In the genomic region with DNA sequence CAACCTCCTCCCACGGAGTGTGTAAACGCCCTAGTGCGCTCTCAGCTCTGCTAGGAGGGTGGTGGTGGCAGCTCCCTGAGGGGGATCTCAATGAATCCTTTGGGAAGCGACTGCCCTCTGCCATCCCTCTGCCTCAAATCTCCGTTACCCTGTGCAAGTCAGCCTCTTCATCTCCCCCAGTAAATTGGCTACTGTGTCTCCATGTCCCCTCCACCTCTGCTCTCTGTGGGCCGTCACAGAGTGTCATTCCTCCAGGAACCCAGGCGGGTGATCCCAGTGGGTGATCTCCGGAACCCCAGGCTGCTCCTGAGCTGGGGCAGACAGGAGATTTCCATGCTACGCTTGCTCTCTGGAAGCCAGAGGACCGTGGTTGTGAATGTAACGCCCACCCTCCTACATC, we compare ENCODE assay signal across 14 mouse cellular contexts. TPM values are rescaled to one million over a fixed set of nuclear protein-coding genes. Genes with fewer than 3 reads are reported as not detected.
DNase-seq lines count a peak whose midpoint lies in the region; ATAC-seq and TF ChIP-seq lines count a peak whose summit lies in the region.
"Had no signal": no experiment of that assay in that cellular context is flagged by ENCODE, and none has a peak within 500 bp of the region (broad histone marks: within the 10 kb centered on the region; RNA-seq: fewer than 3 reads in every experiment).

No protein-coding gene starts in this region.

- no peak for DNase-seq in heart, adult 9 months (ENCODE audit: low spot score in 2 of 2)
- DNase-seq in liver, embryonic 11.5 days (ENCODE audit: low spot score) = no peak
- no peak for DNase-seq in liver
- peak; percentile 20 for DNase-seq in induced T-regulatory cell, adult 2 months (ENCODE audit: low read depth)
- DNase-seq in thymus, adult 2 months = no peak
- no peak for DNase-seq in frontal cortex, postnatal 14 days (ENCODE audit: low spot score in 2 of 2)
- DNase-seq: kidney, postnatal 36 days had no signal

- ATAC-seq in heart, embryonic 12.5 days (ENCODE audit: insufficient number of reproducible peaks, low FRiP score) = no peak
- no peak for ATAC-seq in liver, embryonic 11.5 days (replicated peaks; ENCODE audit: low FRiP score)
- no peak for ATAC-seq in liver, embryonic 16.5 days (ENCODE audit: low read depth)

- peak overlapping the region; percentile 45 for H3K4me3 ChIP-seq in heart, embryonic 12.5 days
- H3K4me3 ChIP-seq in liver, embryonic 11.5 days (ENCODE audit: low read depth, low read length) = no peak overlapping the region
- H3K4me3 ChIP-seq in liver, embryonic 16.5 days (ENCODE audit: low read depth, low read length) = no peak overlapping the region
- no peak overlapping the region for H3K4me3 ChIP-seq in thymus, adult 2 months (ENCODE audit: control insufficient read depth, insufficient read depth, low read length)
- H3K4me3 ChIP-seq: hindbrain, embryonic 13.5 days; neural tube, embryonic 13.5 days had no signal

- TF ChIP-seq POLR2A in thymus, adult 2 months (IDR thresholded peaks at IDR 0.05; ENCODE audit: control insufficient read depth, extremely low read depth, insufficient read depth, low read length, poor library complexity) = no peak

- H3K9ac ChIP-seq in heart, embryonic 12.5 days = 0 out of 2 replicates have a peak overlapping the region, but pooled peaks have one; percentile 20
- H3K9ac ChIP-seq in liver, embryonic 11.5 days (ENCODE audit: low read depth, low read length) = no peak overlapping the region
- H3K9ac ChIP-seq in liver, embryonic 16.5 days (ENCODE audit: low read depth, low read length) = no peak overlapping the region
- H3K9ac ChIP-seq: hindbrain, embryonic 13.5 days; limb, embryonic 15.5 days had no signal

- H3K36me3 ChIP-seq in heart, embryonic 12.5 days = no peaks in the 10 kb centered on the region
- H3K36me3 ChIP-seq in liver, embryonic 11.5 days (ENCODE audit: control insufficient read depth, insufficient read depth, low read length) = no peaks in the 10 kb centered on the region
- no peaks in the 10 kb centered on the region for H3K36me3 ChIP-seq in liver, embryonic 16.5 days (ENCODE audit: control insufficient read depth, insufficient read depth)
- no peaks in the 10 kb centered on the region for H3K36me3 ChIP-seq in thymus, adult 2 months (ENCODE audit: control insufficient read depth, insufficient read depth, low read length)
- H3K36me3 ChIP-seq: hindbrain, embryonic 13.5 days; limb, embryonic 15.5 days; neural tube, embryonic 13.5 days had no signal

- no peak overlapping the region for H3K27ac ChIP-seq in heart, embryonic 12.5 days (ENCODE audit: poor library complexity, severe bottlenecking)
- no peak overlapping the region for H3K27ac ChIP-seq in liver, embryonic 11.5 days (ENCODE audit: low read depth, low read length)
- H3K27ac ChIP-seq in liver, embryonic 16.5 days (ENCODE audit: low read length) = no peak overlapping the region
- no peak overlapping the region for H3K27ac ChIP-seq in thymus, adult 2 months (ENCODE audit: control insufficient read depth, insufficient read depth, low read length)
- H3K27ac ChIP-seq: hindbrain, embryonic 13.5 days; limb, embryonic 15.5 days; neural tube, embryonic 13.5 days had no signal

- TF ChIP-seq CTCF in thymus, adult 2 months (IDR thresholded peaks at IDR 0.05; ENCODE audit: borderline replicate concordance, control insufficient read depth, extremely low read depth, insufficient read depth, low read length, poor library complexity) = no peak

- H3K9me3 ChIP-seq in heart, embryonic 12.5 days (replicated peaks) = no peaks in the 10 kb centered on the region
- no peaks in the 10 kb centered on the region for H3K9me3 ChIP-seq in liver, embryonic 11.5 days (ENCODE audit: control insufficient read depth, low read length)
- no peaks in the 10 kb centered on the region for H3K9me3 ChIP-seq in liver, embryonic 16.5 days (replicated peaks; ENCODE audit: control insufficient read depth, low read length)
- H3K9me3 ChIP-seq: hindbrain, embryonic 13.5 days; limb, embryonic 15.5 days; neural tube, embryonic 13.5 days had no signal

- H3K4me1 ChIP-seq in heart, embryonic 12.5 days (replicated peaks) = peaks cover 49% of the 10 kb centered on the region
- H3K4me1 ChIP-seq in liver, embryonic 11.5 days (replicated peaks; ENCODE audit: control insufficient read depth, insufficient read depth, low read length) = peaks cover 15% of the 10 kb centered on the region
- peaks cover 14% of the 10 kb centered on the region; the same call in 1 of the 2 replicates for H3K4me1 ChIP-seq in liver, embryonic 16.5 days (ENCODE audit: control insufficient read depth, low read depth, low read length)
- peaks cover 10% of the 10 kb centered on the region for H3K4me1 ChIP-seq in thymus, adult 2 months (replicated peaks; ENCODE audit: control insufficient read depth, insufficient read depth, low read length)

- WGBS in heart, embryonic 12.5 days = 16% methylated on average over 11 of the region's 11 CpGs
- 16% methylated on average over 11 of the region's 11 CpGs for WGBS in liver, embryonic 11.5 days
- 10% methylated on average over 11 of the region's 11 CpGs for WGBS in liver, embryonic 16.5 days (ENCODE audit: insufficient replicate concordance)
- WGBS in thymus, adult 2 months = 24% methylated on average over 11 of the region's 11 CpGs

- peaks cover 51% of the 10 kb centered on the region for H3K27me3 ChIP-seq in heart, embryonic 12.5 days (replicated peaks)
- H3K27me3 ChIP-seq in liver, embryonic 11.5 days (replicated peaks; ENCODE audit: control insufficient read depth, insufficient read depth, low read length) = peaks cover 63% of the 10 kb centered on the region
- peaks cover 62% of the 10 kb centered on the region for H3K27me3 ChIP-seq in liver, embryonic 16.5 days (ENCODE audit: control insufficient read depth, insufficient read depth, low read depth, low read length)
- H3K27me3 ChIP-seq in thymus, adult 2 months (ENCODE audit: control insufficient read depth, insufficient read depth, low read length) = peaks cover 27% of the 10 kb centered on the region

- H3K4me2 ChIP-seq in heart, embryonic 12.5 days = peak overlapping the region; percentile 85
- peak overlapping the region; percentile 58 for H3K4me2 ChIP-seq in liver, embryonic 11.5 days
- H3K4me2 ChIP-seq in liver, embryonic 16.5 days (ENCODE audit: low read depth, low read length) = peak overlapping the region; percentile 47; the same call in 1 of the 2 replicates

RNA-seq across cellular contexts. Expression of gene 1700067P10Rik, which starts 10.2 kb away (rescaled TPM):
- polyA plus RNA-seq in heart, embryonic 12.5 days (2016; fragmentation: Nextera tagmentation; extraction: Ambion mirVana) = not detected in 2 replicates
- not detected in 2 replicates for polyA plus RNA-seq in liver, embryonic 11.5 days (2014; fragmentation: Nextera tagmentation; extraction: Ambion mirVana)
- polyA plus RNA-seq in liver, embryonic 16.5 days (2015; fragmentation: Nextera tagmentation; extraction: Ambion mirVana) = not detected in 2 replicates
- polyA plus RNA-seq in thymus, adult 2 months (2012; rRNA removed) = 0.12 TPM in 1 of 2 replicates, not detected in the other
- polyA plus RNA-seq: limb, embryonic 15.5 days; neural tube, embryonic 13.5 days had no signal

RNA-seq across cellular contexts. Expression of gene 9830107B12Rik, which starts 46.8 kb away (rescaled TPM):
- polyA plus RNA-seq in heart, embryonic 12.5 days (2016; fragmentation: Nextera tagmentation; extraction: Ambion mirVana) = not detected in 2 replicates
- polyA plus RNA-seq in liver, embryonic 11.5 days (2014; fragmentation: Nextera tagmentation; extraction: Ambion mirVana) = 0.05 TPM in 1 of 2 replicates, not detected in the other
- polyA plus RNA-seq in liver, embryonic 16.5 days (2015; fragmentation: Nextera tagmentation; extraction: Ambion mirVana) = 0.99 and 1.5 TPM in 2 replicates
- 0.15 and 0.28 TPM in 2 replicates for polyA plus RNA-seq in thymus, adult 2 months (2012; rRNA removed)
- polyA plus RNA-seq: frontal cortex, adult 2 months; gonadal fat pad, adult 2 months; hindbrain, embryonic 13.5 days; limb, embryonic 15.5 days; neural tube, embryonic 13.5 days had no signal
